Mouse (Mus musculus) ES-CJ7 (cell line): ENCODE data around the gene Dpagt1.
"Not testable (repeated sequence)": the region's sequence is repeated elsewhere in the genome, so short reads cannot be mapped to it uniquely, and the experiment has no call there.

Experiments used
- DNase-seq: peaks from one replicate; pipeline ENCODE4 v3.0.0; 2011; ENCODE audit warnings: low read depth, low spot score

The Dpagt1 gene

GRCm38 (mm10) chr9:44337436-44338169 is 11.8 kb downstream of the Dpagt1 start:
- no peak for DNase-seq

GRCm38 (mm10) chr9:44338574-44338973 is 12.8 kb downstream of the Dpagt1 start:
- DNase-seq, result no peak

GRCm38 (mm10) chr9:44341487-44341886 is 15.7 kb downstream of the Dpagt1 start:
- no peak for DNase-seq

GRCm38 (mm10) chr9:44342173-44342572 is 16.4 kb downstream of the Dpagt1 start:
- no peak for DNase-seq

- no peak for DNase-seq
Observed at GRCm38 (mm10) chr9:44342605-44343004, 16.8 kb downstream of the Dpagt1 start.

GRCm38 (mm10) chr9:44343290-44343689 is 17.5 kb downstream of the Dpagt1 start:
- no peak for DNase-seq

GRCm38 (mm10) chr9:44343781-44344421 is 18.1 kb downstream of the Dpagt1 start, which contains the start of gene Hmbs:
Gene Hmbs, minus strand, starts transcription at chr9:44344228.
- DNase-seq, result peak; percentile 87

GRCm38 (mm10) chr9:44345570-44346433 is 20.0 kb downstream of the Dpagt1 start:
- peak; percentile 62 for DNase-seq

GRCm38 (mm10) chr9:44347166-44347565 is 21.3 kb downstream of the Dpagt1 start:
- no peak for DNase-seq

GRCm38 (mm10) chr9:44347621-44348020 is 21.8 kb downstream of the Dpagt1 start:
- no peak for DNase-seq

GRCm38 (mm10) chr9:44348546-44348945 is 22.7 kb downstream of the Dpagt1 start:
- peak; percentile 66 for DNase-seq

- DNase-seq, result no peak
Observed at GRCm38 (mm10) chr9:44351396-44351795, 25.6 kb downstream of the Dpagt1 start.

GRCm38 (mm10) chr9:44352337-44352736 is 26.5 kb downstream of the Dpagt1 start:
- DNase-seq, result no peak

- no peak for DNase-seq
Observed at GRCm38 (mm10) chr9:44353142-44353541, 27.3 kb downstream of the Dpagt1 start.

- no peak for DNase-seq
Observed at GRCm38 (mm10) chr9:44357207-44357606, 31.4 kb downstream of the Dpagt1 start.

- DNase-seq, result peak; percentile 99
Observed at GRCm38 (mm10) chr9:44361190-44361917, 35.5 kb downstream of the Dpagt1 start, which contains the start of gene Vps11. Gene Vps11, minus strand, starts transcription at chr9:44361670.

GRCm38 (mm10) chr9:44361931-44362330 is 36.1 kb downstream of the Dpagt1 start:
- not testable (repeated sequence) for DNase-seq

- DNase-seq, result peak; percentile 80
Observed at GRCm38 (mm10) chr9:44364480-44364879, 38.7 kb downstream of the Dpagt1 start.

GRCm38 (mm10) chr9:44373386-44373785 is 47.6 kb downstream of the Dpagt1 start:
- DNase-seq, result no peak

GRCm38 (mm10) chr9:44376141-44376540 is 50.3 kb downstream of the Dpagt1 start:
- DNase-seq, result no peak

GRCm38 (mm10) chr9:44377335-44377734 is 51.5 kb downstream of the Dpagt1 start:
- not testable (repeated sequence) for DNase-seq
